Mouse (Mus musculus) stomach, embryonic 15.5 days (tissue): ENCODE data around the gene Cabp1. TPM values are rescaled to one million over a fixed set of nuclear protein-coding genes. Genes with fewer than 3 reads are reported as not detected.
A peak's percentile ranks its signal among the peaks of the same experiment; 100 is the strongest.

Experiments
- ATAC-seq: fragments of 200-750 bp; cut with Nextera tagmentation; 2 replicates; pipeline ENCODE4 v1.8.0; 2017; ENCODE audit warnings: low read depth, moderate number of reproducible peaks, moderate TSS enrichment; ENCODE audit not compliant: insufficient read depth, low FRiP score
- H3K27ac ChIP-seq: fragments of 300-500 bp; sonication (generic); 2 replicates; pipeline ENCODE4 v1.5.1; 2015; ENCODE audit warnings: mild to moderate bottlenecking, inconsistent platforms
- H3K27me3 ChIP-seq: fragments of 300-500 bp; sonication (generic); replicated peaks from 2 replicates; pipeline ENCODE4 v1.6.1; 2015; ENCODE audit warnings: inconsistent platforms
- H3K36me3 ChIP-seq: fragments of 300-500 bp; sonication (generic); 2 replicates; pipeline ENCODE4 v1.6.1; 2015; ENCODE audit warnings: inconsistent platforms
- H3K4me1 ChIP-seq: fragments of 300-500 bp; sonication (generic); 2 replicates; pipeline ENCODE4 v1.6.1; 2015; ENCODE audit warnings: inconsistent platforms
- H3K4me2 ChIP-seq: fragments of 300-500 bp; sonication (generic); 2 replicates; pipeline ENCODE4 v1.6.1; 2015; ENCODE audit warnings: mild to moderate bottlenecking, inconsistent platforms
- H3K4me3 ChIP-seq: fragments of 300-500 bp; sonication (generic); replicated peaks from 2 replicates; pipeline ENCODE4 v1.5.1; 2015; ENCODE audit warnings: inconsistent platforms
- H3K9ac ChIP-seq: fragments of 300-500 bp; sonication (generic); 2 replicates; pipeline ENCODE4 v1.6.1; 2015; ENCODE audit warnings: inconsistent platforms
- H3K9me3 ChIP-seq: fragments of 300-500 bp; sonication (generic); 2 replicates; pipeline ENCODE4 v1.6.1; 2016; ENCODE audit warnings: inconsistent platforms
- WGBS: fragments of 180-500 bp; shearing (Covaris S2); methylation state at CpG from one replicate; pipeline ENCODE4 v1.1.7; 2015; 5-methylcytosine and 5-hydroxymethylcytosine counted together
- polyA plus RNA-seq: library from polyadenylated mRNA; unstranded; fragments of >200 nt; fragmentation: Nextera tagmentation; extraction: Ambion mirVana; gene quantifications from 2 replicates; pipeline ENCODE4 v1.2.1, GENCODE M21; 2015

Cabp1 gene
- polyA plus RNA-seq, 1 experiment from 2014 or later = 1.6 TPM

GRCm38 (mm10) chr5:115230830-115231551 lies 36.8 kb upstream of the Cabp1 start:
- Histone ChIP-seq H3K9ac (no peak overlapping the region), H3K4me3 (no peak overlapping the region), H3K27ac (no peak overlapping the region), H3K9me3 (no peaks in the 10 kb centered on the region), H3K36me3 (no peaks in the 10 kb centered on the region), H3K27me3 (0 out of 2 replicates have a peak, but pooled peaks cover 3% of the 10 kb centered on the region), H3K4me1 (peaks cover 5% of the 10 kb centered on the region), H3K4me2 (no peak overlapping the region)
- 51% methylated on average over 15 of the region's 15 CpGs for WGBS
- no peak for ATAC-seq

- H3K36me3 ChIP-seq = no peaks in the 10 kb centered on the region
- 70% methylated on average over 3 of the region's 3 CpGs for WGBS
- H3K4me1 ChIP-seq = no peaks in the 10 kb centered on the region
- H3K27ac ChIP-seq = no peak overlapping the region
- no peaks in the 10 kb centered on the region for H3K27me3 ChIP-seq
- no peaks in the 10 kb centered on the region for H3K9me3 ChIP-seq
- no peak overlapping the region for H3K4me2 ChIP-seq
- H3K9ac ChIP-seq = no peak overlapping the region
- H3K4me3 ChIP-seq = no peak overlapping the region
- no peak for ATAC-seq
Measured at GRCm38 (mm10) chr5:115222485-115222884, 28.3 kb upstream of the Cabp1 start.

- Histone ChIP-seq H3K4me3 (no peak overlapping the region), H3K4me1 (no peaks in the 10 kb centered on the region), H3K27me3 (no peaks in the 10 kb centered on the region), H3K36me3 (no peaks in the 10 kb centered on the region), H3K4me2 (no peak overlapping the region), H3K27ac (no peak overlapping the region), H3K9me3 (no peaks in the 10 kb centered on the region), H3K9ac (no peak overlapping the region)
- WGBS = 42% methylated on average over 13 of the region's 13 CpGs
- ATAC-seq = no peak
Measured at GRCm38 (mm10) chr5:115220931-115221640, 26.9 kb upstream of the Cabp1 start.

- 88% methylated on average over 12 of the region's 12 CpGs for WGBS
- no peaks in the 10 kb centered on the region for H3K9me3 ChIP-seq
- no peak for ATAC-seq
- no peak overlapping the region for H3K9ac ChIP-seq
- H3K4me3 ChIP-seq = no peak overlapping the region
- no peak overlapping the region for H3K27ac ChIP-seq
- no peaks in the 10 kb centered on the region for H3K4me1 ChIP-seq
- no peaks in the 10 kb centered on the region for H3K27me3 ChIP-seq
- H3K4me2 ChIP-seq = no peak overlapping the region
- no peaks in the 10 kb centered on the region for H3K36me3 ChIP-seq
Measured at GRCm38 (mm10) chr5:115217998-115218397, 23.8 kb upstream of the Cabp1 start.

- ATAC-seq = 0 out of 2 replicates have a peak, but pooled peaks have one; percentile 28
- no peaks in the 10 kb centered on the region for H3K36me3 ChIP-seq
- WGBS = 27% methylated on average over 27 of the region's 27 CpGs
- H3K9me3 ChIP-seq = no peaks in the 10 kb centered on the region
- H3K4me2 ChIP-seq = peak overlapping the region; percentile 70
- H3K9ac ChIP-seq = no peak overlapping the region
- no peaks in the 10 kb centered on the region for H3K27me3 ChIP-seq
- no peak overlapping the region for H3K27ac ChIP-seq
- no peaks in the 10 kb centered on the region for H3K4me1 ChIP-seq
- peak overlapping the region; percentile 43; the same call in 1 of the 2 replicates for H3K4me3 ChIP-seq
Measured at GRCm38 (mm10) chr5:115215273-115216185, 21.3 kb upstream of the Cabp1 start.

GRCm38 (mm10) chr5:115214864-115215263 lies 20.7 kb upstream of the Cabp1 start:
- H3K27me3 ChIP-seq = no peaks in the 10 kb centered on the region
- 2% methylated on average over 17 of the region's 17 CpGs for WGBS
- no peaks in the 10 kb centered on the region for H3K4me1 ChIP-seq
- ATAC-seq = no peak
- H3K9ac ChIP-seq = no peak overlapping the region
- no peak overlapping the region for H3K27ac ChIP-seq
- H3K4me3 ChIP-seq = peak overlapping the region; percentile 43
- H3K36me3 ChIP-seq = no peaks in the 10 kb centered on the region
- H3K4me2 ChIP-seq = peak overlapping the region; percentile 70
- H3K9me3 ChIP-seq = no peaks in the 10 kb centered on the region

- H3K36me3 ChIP-seq = no peaks in the 10 kb centered on the region
- 50% methylated on average over 4 of the region's 4 CpGs for WGBS
- H3K4me2 ChIP-seq = no peak overlapping the region
- H3K27me3 ChIP-seq = no peaks in the 10 kb centered on the region
- H3K4me1 ChIP-seq = no peaks in the 10 kb centered on the region
- H3K4me3 ChIP-seq = no peak overlapping the region
- H3K27ac ChIP-seq = no peak overlapping the region
- ATAC-seq = no peak
- H3K9ac ChIP-seq = no peak overlapping the region
- H3K9me3 ChIP-seq = no peaks in the 10 kb centered on the region
Measured at GRCm38 (mm10) chr5:115212861-115213260, 18.7 kb upstream of the Cabp1 start.

- Histone ChIP-seq H3K36me3 (no peaks in the 10 kb centered on the region), H3K4me3 (no peak overlapping the region), H3K27me3 (no peaks in the 10 kb centered on the region), H3K4me2 (no peak overlapping the region), H3K4me1 (no peaks in the 10 kb centered on the region), H3K9me3 (no peaks in the 10 kb centered on the region), H3K9ac (no peak overlapping the region), H3K27ac (no peak overlapping the region)
- no peak for ATAC-seq
- 67% methylated on average over 9 of the region's 9 CpGs for WGBS
Measured at GRCm38 (mm10) chr5:115212451-115212850, 18.3 kb upstream of the Cabp1 start.

- no peak overlapping the region for H3K4me3 ChIP-seq
- H3K9ac ChIP-seq = no peak overlapping the region
- WGBS = 9% methylated on average over 1 of the region's 1 CpGs
- no peaks in the 10 kb centered on the region for H3K27me3 ChIP-seq
- no peak for ATAC-seq
- H3K9me3 ChIP-seq = no peaks in the 10 kb centered on the region
- no peak overlapping the region for H3K27ac ChIP-seq
- no peaks in the 10 kb centered on the region for H3K36me3 ChIP-seq
- H3K4me2 ChIP-seq = no peak overlapping the region
- no peaks in the 10 kb centered on the region for H3K4me1 ChIP-seq
Measured at GRCm38 (mm10) chr5:115210380-115210779, 16.2 kb upstream of the Cabp1 start.

GRCm38 (mm10) chr5:115208601-115209000 lies 14.4 kb upstream of the Cabp1 start:
- WGBS = 44% methylated on average over 5 of the region's 5 CpGs
- no peak for ATAC-seq
- H3K4me1 ChIP-seq = peaks cover 10% of the 10 kb centered on the region
- no peak overlapping the region for H3K27ac ChIP-seq
- no peak overlapping the region for H3K4me2 ChIP-seq
- H3K27me3 ChIP-seq = no peaks in the 10 kb centered on the region
- no peaks in the 10 kb centered on the region for H3K36me3 ChIP-seq
- no peaks in the 10 kb centered on the region for H3K9me3 ChIP-seq
- H3K4me3 ChIP-seq = no peak overlapping the region
- no peak overlapping the region for H3K9ac ChIP-seq

- WGBS = 19% methylated on average over 9 of the region's 16 CpGs
Measured at GRCm38 (mm10) chr5:115207892-115208291, 13.7 kb upstream of the Cabp1 start.

More at GRCm38 (mm10) chr5:115207892-115208291, 13.7 kb upstream of the Cabp1 start:
- peaks cover 10% of the 10 kb centered on the region for H3K4me1 ChIP-seq
- no peak overlapping the region for H3K4me3 ChIP-seq
- no peaks in the 10 kb centered on the region for H3K9me3 ChIP-seq
- no peak overlapping the region for H3K4me2 ChIP-seq
- no peak overlapping the region for H3K9ac ChIP-seq
- H3K27me3 ChIP-seq = no peaks in the 10 kb centered on the region
- no peak for ATAC-seq
- H3K36me3 ChIP-seq = no peaks in the 10 kb centered on the region
- no peak overlapping the region for H3K27ac ChIP-seq
